Mouse (Mus musculus) spleen, adult 2 months (tissue): Measurements from ENCODE around the gene Cpsf2.

Experiments used
- CTCF ChIP-seq: fragments of 200-500 bp; IDR thresholded peaks from 2 replicates; pipeline ENCODE4 v1.5.1; 2011; ENCODE audit warnings: mild to moderate bottlenecking, inconsistent platforms; ENCODE audit not compliant: insufficient read depth, insufficient read length, insufficient replicate concordance; ENCODE audit errors: extremely low read depth
- POLR2A ChIP-seq: fragments of 200-500 bp; IDR thresholded peaks from 2 replicates; pipeline ENCODE4 v1.6.1; 2011; ENCODE audit warnings: low read depth, low read length, inconsistent platforms

DNA sequence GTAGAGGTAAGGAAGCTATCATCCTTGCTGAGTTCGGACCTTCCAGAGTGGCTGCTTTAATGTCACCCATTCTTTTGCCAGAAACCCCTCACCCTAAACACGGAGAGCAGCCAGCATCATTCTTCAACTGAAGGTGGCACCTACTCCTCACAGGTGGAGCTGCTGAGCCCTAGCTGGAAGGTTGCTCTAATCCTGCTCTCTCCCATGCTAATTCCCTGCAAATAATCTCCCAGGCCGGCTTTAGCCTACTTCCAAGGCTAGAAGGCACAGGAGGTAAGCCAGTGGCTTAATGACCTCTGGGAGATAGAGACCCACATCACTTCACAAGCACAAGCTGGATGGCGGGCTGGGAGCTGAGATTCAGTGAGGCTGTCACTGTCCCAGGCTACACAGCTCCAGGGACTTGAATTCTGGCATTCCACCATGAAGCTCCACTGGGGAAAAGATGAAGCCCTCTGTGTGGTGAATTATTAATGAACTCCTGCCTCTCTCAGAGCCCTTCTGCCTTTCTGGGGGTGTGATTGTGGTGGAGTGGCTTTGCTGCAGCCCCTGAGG, 54.2 kb downstream of the Cpsf2 start:
- TF ChIP-seq CTCF = no peak
- no peak for TF ChIP-seq POLR2A
